Mouse (Mus musculus) C2C12 (cell line): ENCODE measurements at regions not wholly inside any gene's neighbourhood (a gene's known extent, or its start where the extent isn't known, plus 50 kb on each side); places are given as distances from the start of the nearest gene placed in this dataset.

Experiments used
- H3K27me3 ChIP-seq: one replicate; pipeline ENCODE4 v1.6.1; 2011; ENCODE audit not compliant: control insufficient read depth, insufficient read depth, insufficient read length
- H3K36me3 ChIP-seq: one replicate; pipeline ENCODE4 v1.6.1; 2011; ENCODE audit not compliant: control insufficient read depth, insufficient read depth
- H3K4me3 ChIP-seq: one replicate; pipeline ENCODE4 v1.5.1; 2011; ENCODE audit warnings: mild to moderate bottlenecking, control low read depth; ENCODE audit not compliant: poor library complexity, insufficient read depth, severe bottlenecking
- H3K79me2 ChIP-seq: one replicate; pipeline ENCODE4 v1.6.1; 2011; ENCODE audit not compliant: control insufficient read depth, insufficient read depth
- H3K79me3 ChIP-seq: one replicate; pipeline ENCODE4 v1.6.1; 2011; ENCODE audit warnings: low read depth, control low read depth
- H3ac ChIP-seq: one replicate; pipeline ENCODE3; 2011; ENCODE audit warnings: low read depth; ENCODE audit not compliant: control insufficient read depth, insufficient read length
- CEBPB ChIP-seq: IDR thresholded peaks from one replicate; pipeline ENCODE4 v1.6.1; 2011; ENCODE audit warnings: low read depth, mild to moderate bottlenecking, control low read depth, moderate library complexity
- CTCF ChIP-seq: IDR thresholded peaks from one replicate; pipeline ENCODE4 v1.5.1; 2011; ENCODE audit not compliant: control insufficient read depth, insufficient read depth, insufficient read length
- FOSL1 ChIP-seq: IDR thresholded peaks from one replicate; pipeline ENCODE4 v1.8.0; 2011; ENCODE audit warnings: mild to moderate bottlenecking, low read length; ENCODE audit not compliant: poor library complexity, insufficient read depth, severe bottlenecking
- MAX ChIP-seq: IDR thresholded peaks from one replicate; pipeline ENCODE4 v1.6.1; 2011; ENCODE audit warnings: mild to moderate bottlenecking, control low read depth
- MYOD1 ChIP-seq: IDR thresholded peaks from one replicate; pipeline ENCODE4 v1.6.1; 2011; ENCODE audit warnings: low read depth; ENCODE audit not compliant: control insufficient read depth, insufficient read length
- MYOG ChIP-seq: IDR thresholded peaks from one replicate; pipeline ENCODE4 v1.6.1; 2011; ENCODE audit not compliant: control insufficient read depth, insufficient read length; ENCODE audit errors: extremely low read depth
- USF1 ChIP-seq: IDR thresholded peaks from one replicate; pipeline ENCODE4 v1.6.1; 2011; ENCODE audit warnings: low read depth, mild to moderate bottlenecking, control low read depth, moderate library complexity

- Histone ChIP-seq H3K4me3 (no peak overlapping the region), H3K27me3 (no peaks in the 10 kb centered on the region), H3K79me2 (no peaks in the 10 kb centered on the region), H3ac (no peak overlapping the region), H3K79me3 (no peaks in the 10 kb centered on the region), H3K36me3 (no peaks in the 10 kb centered on the region)
- TF ChIP-seq USF1: no peak
- TF ChIP-seq MAX: no peak
- TF ChIP-seq CTCF: no peak
- TF ChIP-seq FOSL1: no peak
- TF ChIP-seq MYOD1: no peak
- TF ChIP-seq MYOG: no peak
These were observed 358.0 kb upstream of the Kazn start for GRCm38 (mm10) chr4:142597214-142597613.

GRCm38 (mm10) chr4:142589084-142589741 lies 350.0 kb upstream of the Kazn start:
- TF ChIP-seq CEBPB (no peak), CTCF (no peak), MAX (no peak), MYOG (no peak), FOSL1 (no peak), MYOD1 (no peak), USF1 (no peak)
- H3ac ChIP-seq: no peak overlapping the region

GRCm38 (mm10) chr4:142588418-142589083 lies 349.4 kb upstream of the Kazn start:
- H3K79me3 ChIP-seq: no peaks in the 10 kb centered on the region
- H3K4me3 ChIP-seq: no peak overlapping the region
- no peaks in the 10 kb centered on the region for H3K27me3 ChIP-seq
- H3K79me2 ChIP-seq: no peaks in the 10 kb centered on the region
- no peak overlapping the region for H3ac ChIP-seq
- no peaks in the 10 kb centered on the region for H3K36me3 ChIP-seq
- no peak for TF ChIP-seq CTCF
- TF ChIP-seq CEBPB: no peak
- no peak for TF ChIP-seq MYOG
- TF ChIP-seq MAX: no peak
- no peak for TF ChIP-seq USF1
- TF ChIP-seq FOSL1: no peak
- no peak for TF ChIP-seq MYOD1

More at GRCm38 (mm10) chr4:142589084-142589741, 350.0 kb upstream of the Kazn start:
- no peaks in the 10 kb centered on the region for H3K36me3 ChIP-seq
- no peaks in the 10 kb centered on the region for H3K79me3 ChIP-seq
- H3K4me3 ChIP-seq: no peak overlapping the region
- no peaks in the 10 kb centered on the region for H3K79me2 ChIP-seq
- H3K27me3 ChIP-seq: no peaks in the 10 kb centered on the region

- no peaks in the 10 kb centered on the region for H3K27me3 ChIP-seq
- no peaks in the 10 kb centered on the region for H3K79me3 ChIP-seq
- H3K36me3 ChIP-seq: no peaks in the 10 kb centered on the region
- no peak overlapping the region for H3K4me3 ChIP-seq
- TF ChIP-seq MYOG: no peak
- no peak for TF ChIP-seq MYOD1
- TF ChIP-seq CEBPB: no peak
- no peak for TF ChIP-seq CTCF
- TF ChIP-seq MAX: no peak
- TF ChIP-seq FOSL1: no peak
- TF ChIP-seq USF1: no peak
- no peak overlapping the region for H3ac ChIP-seq
- no peaks in the 10 kb centered on the region for H3K79me2 ChIP-seq
These were observed 348.3 kb upstream of the Kazn start for GRCm38 (mm10) chr4:142587345-142588035.

- Histone ChIP-seq H3K79me3 (no peaks in the 10 kb centered on the region), H3K27me3 (no peaks in the 10 kb centered on the region), H3K36me3 (no peaks in the 10 kb centered on the region), H3K79me2 (no peaks in the 10 kb centered on the region), H3K4me3 (no peak overlapping the region), H3ac (no peak overlapping the region)
- TF ChIP-seq CTCF (no peak), MYOG (no peak), CEBPB (no peak), MAX (no peak), FOSL1 (no peak), MYOD1 (no peak), USF1 (no peak)
These were observed 339.3 kb upstream of the Kazn start for GRCm38 (mm10) chr4:142578536-142578935.
